Mouse (Mus musculus) adrenal gland, adult 18-20 months (tissue): Measurements from ENCODE around the gene Rgl2. TPM values are rescaled to one million over a fixed set of nuclear protein-coding genes. Genes with fewer than 3 reads are reported as not detected.

Experiments used
- DNase-seq, 2 experiments: peaks; one replicate each; pipeline ENCODE4 v3.0.0; 2021 to 2022; ENCODE audit warnings: low spot score in 2 of 2
- total RNA-seq, 2 experiments: library from RNA; stranded (reverse); gene quantifications; 1 replicate in 1 of 2; 2 replicates in 1 of 2; pipeline ENCODE4 v1.2.3; 2021

Rgl2 gene
- total RNA-seq, 2 experiments from 2014 or later = 42.8 to 46.3 TPM

GRCm38 (mm10) chr17:33920282-33921097 is 8.9 kb upstream of the Rgl2 start:
- peak; percentile 81 to 83 for DNase-seq

DNA sequence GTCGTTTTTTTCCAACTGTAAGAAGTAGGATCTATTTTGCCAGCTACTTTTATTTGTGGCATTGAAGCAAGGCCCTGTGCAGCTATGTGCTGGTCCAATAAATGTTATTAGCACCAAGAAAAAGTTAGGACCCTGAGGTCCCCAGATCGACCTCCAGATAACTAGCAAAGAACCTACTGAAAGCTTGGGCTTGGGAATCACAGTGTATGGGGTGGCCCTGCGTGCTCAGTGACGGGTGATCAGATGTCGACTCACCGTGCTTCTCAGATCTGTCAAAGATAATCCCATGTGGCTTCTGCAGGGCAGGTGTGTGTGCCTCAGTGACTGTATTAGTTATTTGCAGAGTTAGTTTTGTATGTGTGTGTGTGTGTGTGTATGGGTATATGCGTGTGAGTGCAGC is 8.0 kb upstream of the Rgl2 start:
- no peak for DNase-seq

DNA sequence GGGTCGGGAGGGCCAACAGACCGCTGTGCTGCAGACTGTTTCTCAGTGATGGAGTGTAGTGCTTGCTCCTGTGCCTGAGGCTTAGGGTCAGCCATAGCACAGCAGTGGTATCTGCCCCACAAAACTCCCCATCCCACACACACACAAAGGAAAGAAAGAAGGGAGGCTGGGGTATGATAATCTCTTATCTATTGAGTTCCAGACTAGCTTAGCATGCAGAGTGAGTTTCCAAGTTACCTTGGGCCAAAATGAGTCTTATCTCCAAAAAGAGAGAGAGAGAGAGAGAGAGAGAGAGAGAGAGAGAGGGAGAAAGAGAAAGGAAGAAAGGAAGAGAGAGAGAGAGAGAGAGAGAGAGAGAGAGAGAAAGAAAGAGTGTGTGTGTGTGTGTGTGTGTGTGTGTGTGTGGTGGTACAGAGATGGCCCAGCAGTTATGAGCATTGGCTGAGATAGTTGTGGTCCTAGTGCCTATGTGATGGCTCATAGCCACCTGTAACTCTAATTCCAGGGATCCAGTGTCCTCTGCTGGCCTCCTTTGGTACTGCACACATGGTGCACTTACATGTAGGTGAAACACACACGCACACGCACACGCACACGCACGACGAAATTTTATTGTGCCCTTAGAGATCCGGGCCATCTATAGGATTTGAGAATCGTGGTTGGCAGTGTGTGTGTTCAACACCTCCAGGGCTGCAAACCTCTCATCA is 4.6 kb upstream of the Rgl2 start:
- DNase-seq = no peak

DNA sequence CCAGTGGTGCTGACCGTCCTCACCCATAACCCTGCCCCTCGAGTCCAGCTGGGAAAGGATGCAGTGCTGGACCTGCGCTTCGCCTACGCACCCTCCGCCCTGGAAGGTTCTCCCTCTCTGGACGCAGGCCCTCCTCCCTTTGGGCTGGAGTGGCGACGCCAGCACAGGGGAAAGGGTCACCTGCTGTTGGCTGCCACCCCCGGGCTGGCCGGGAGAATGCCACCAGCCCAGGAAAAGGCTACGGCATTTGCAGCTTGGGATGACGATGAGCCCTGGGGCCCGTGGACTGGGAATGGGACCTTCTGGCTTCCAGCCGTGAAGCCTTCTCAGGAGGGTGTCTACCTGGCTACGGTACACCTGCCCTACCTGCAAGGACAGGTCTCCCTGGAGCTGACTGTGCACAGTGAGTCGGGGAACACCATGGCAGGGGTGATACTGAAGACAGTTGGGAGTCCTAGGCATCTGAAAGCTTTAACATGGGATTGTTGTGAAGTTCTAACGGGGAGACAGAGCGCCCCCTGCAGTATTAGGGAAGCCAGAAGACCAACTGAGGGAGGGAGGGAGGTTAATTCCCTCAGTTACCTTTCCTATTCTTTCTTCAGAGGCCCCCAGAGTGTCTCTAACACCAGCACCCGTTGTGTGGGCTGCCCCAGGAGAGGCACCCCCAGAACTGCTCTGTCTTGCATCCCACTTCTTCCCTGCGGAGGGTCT is 3.8 kb upstream of the Rgl2 start:
- DNase-seq = no peak

DNA sequence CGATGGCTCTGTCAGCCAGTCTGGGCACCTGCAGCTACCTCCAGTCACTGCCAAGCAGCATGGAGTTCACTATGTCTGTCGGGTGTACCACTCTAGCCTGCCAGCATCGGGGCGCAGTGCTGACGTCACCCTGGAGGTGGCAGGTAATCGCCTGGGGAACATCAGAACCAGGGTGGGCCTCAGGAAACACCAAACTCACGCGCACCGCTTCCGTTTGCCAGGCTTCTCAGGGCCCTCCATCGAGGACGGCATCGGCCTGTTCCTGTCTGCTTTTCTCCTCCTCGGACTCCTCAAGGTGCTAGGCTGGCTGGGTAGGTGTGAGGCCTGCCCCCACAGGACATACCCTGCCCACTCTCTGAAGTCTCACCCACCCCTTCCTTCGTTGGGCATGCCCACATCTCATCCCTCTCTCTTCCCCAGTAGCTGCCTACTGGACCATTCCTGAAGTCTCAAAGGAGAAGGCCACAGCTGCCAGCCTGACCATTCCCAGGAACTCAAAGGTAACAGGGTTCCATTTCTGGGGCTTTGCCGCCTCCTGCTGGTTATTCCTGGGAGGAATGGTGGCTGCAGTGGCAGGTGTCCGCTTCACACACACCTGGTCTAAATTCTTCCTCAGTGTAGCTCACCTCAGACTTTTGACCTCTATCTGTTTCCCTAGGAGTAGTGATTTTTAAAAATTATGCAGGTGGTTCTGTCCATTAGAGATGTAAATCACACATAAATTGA is 3.0 kb upstream of the Rgl2 start:
- DNase-seq = no peak

GRCm38 (mm10) chr17:33928251-33928947 is 944 bp upstream of the Rgl2 start:
- DNase-seq = no peak

DNA sequence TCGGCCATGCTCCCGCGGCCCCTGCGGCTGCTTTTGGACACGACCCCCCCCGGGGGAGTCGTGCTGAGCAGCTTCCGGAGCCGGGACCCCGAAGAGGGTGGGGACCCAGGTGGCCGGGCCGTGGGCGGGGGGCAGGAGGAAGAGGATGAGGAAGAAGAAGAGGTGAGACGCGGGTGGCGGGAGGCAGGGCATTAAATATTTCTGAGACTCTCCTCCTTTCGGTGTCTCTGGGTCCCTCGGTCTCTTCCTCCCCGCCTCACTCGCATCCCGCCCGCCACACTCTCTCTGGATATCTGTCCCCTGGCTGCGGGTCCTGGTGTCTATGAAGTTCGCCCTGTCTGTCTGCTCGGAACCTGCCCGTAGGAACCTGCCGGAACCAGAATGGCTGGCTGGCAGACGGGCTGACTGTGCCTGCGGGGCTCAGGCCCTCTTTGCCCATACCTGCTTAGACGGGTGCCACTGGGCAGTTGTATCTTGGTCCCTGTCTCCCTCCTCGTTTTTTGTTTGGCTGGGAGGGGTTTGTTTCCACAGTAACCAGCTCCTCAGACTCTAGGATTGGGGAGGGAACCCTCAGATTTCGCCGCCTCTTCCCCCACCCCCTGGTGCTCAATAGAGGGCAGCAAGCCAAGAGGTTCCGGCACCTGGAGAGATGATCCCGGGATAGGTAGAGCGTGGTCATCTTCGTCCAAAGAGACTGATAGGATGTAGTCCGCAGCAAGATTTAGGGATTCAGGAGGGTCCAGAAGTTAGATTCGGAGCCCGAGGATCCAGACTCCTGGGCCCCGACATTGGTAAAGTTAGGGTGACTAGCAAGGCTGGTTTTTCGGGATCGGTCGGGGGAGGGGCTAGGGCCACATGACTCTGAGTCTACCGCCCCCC is 1.2 kb downstream of the Rgl2 start:
- peak; percentile 44 to 53 for DNase-seq

DNA sequence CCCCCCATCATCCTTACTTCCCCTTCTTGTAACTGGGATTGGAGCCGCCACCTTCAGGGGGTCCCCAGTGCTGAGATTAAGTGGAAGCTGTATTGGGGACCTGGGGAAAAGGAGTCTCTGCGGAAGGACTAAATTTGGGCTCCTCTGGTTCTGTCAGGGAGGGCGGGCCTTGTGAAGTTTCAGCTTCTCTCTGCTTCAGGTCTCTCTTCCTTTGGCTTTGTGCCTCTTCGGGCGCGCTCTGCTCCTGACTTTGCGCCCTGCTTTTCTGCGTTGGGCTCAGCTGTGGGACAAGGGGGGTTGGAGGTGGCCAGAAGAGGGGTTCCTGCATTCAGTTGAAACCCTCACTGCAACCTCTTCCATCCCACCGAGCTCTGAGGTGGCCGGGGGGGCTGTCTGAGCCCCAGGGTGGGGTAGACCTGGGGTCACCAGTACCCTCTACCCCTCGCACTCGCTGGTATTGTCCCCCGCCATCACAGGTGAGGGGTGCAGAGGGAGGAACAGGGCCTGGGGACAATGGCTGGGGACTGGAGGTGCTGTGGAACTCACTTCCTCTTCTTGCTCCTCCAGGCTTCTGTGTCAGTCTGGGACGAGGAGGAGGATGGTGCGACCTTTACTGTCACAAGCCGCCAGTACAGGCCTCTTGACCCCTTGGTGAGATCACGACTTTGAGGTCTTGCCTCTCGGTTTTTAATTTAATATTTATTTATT is 2.0 kb downstream of the Rgl2 start:
- DNase-seq = peak in 1 of 2 experiments; percentile 27

DNA sequence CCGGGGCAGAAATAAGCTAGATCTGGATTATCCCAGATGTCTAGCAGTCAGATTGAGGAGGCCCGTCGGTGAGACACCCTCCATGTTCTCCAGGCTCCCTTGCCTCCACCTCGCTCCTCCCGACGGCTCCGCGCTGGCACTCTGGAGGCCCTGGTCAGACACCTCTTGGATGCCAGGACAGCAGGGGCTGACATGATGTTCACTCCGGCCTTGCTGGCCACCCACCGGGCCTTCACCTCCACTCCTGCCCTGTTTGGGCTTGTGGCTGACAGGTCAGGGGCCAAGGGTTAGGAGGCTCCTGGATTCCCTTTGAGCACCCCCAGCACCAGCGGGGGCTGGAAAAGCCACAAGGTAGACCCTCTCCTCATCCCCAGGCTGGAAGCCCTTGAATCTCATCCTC is 2.6 kb downstream of the Rgl2 start:
- DNase-seq = peak in 1 of 2 experiments; percentile 24

GRCm38 (mm10) chr17:33932448-33932847 is 3.1 kb downstream of the Rgl2 start:
- no peak for DNase-seq

- DNase-seq = peak in 1 of 2 experiments; percentile 20
Measured at GRCm38 (mm10) chr17:33932970-33933369, 3.6 kb downstream of the Rgl2 start.

DNA sequence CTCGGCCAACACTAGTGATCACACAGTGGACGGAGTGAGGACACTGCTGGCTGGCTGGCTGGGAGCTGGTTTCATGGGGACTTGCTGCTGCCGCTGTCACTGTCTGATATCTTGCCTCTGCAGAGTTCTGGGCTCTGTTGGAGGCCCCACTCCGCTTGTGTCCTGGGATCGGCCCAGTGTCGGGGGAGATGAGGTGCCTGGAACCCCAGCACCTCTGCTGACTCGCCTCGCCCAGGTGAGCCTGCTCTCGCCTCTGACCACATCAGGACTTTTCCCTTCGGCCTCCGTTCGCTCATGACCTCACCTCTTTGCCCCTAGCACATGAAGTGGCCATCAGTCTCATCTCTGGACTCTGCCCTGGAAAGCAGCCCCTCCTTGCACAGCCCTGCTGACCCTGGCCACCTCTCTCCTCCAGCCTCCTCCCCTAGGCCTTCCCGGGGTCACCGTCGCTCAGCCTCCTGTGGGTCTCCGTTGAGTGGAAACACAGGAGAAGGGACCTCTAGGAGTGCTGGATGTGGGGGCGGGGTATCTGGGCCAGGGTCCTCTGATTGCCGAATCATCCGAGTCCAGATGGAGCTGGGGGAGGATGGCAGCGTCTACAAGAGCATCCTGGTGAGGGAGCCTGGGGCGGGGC is 6.2 kb downstream of the Rgl2 start:
- peak in 1 of 2 experiments; percentile 21 for DNase-seq

- no peak for DNase-seq
Measured at GRCm38 (mm10) chr17:33936993-33937392, 7.7 kb downstream of the Rgl2 start.

- no peak for DNase-seq
Measured at GRCm38 (mm10) chr17:33938783-33939182, 9.4 kb downstream of the Rgl2 start.

DNA sequence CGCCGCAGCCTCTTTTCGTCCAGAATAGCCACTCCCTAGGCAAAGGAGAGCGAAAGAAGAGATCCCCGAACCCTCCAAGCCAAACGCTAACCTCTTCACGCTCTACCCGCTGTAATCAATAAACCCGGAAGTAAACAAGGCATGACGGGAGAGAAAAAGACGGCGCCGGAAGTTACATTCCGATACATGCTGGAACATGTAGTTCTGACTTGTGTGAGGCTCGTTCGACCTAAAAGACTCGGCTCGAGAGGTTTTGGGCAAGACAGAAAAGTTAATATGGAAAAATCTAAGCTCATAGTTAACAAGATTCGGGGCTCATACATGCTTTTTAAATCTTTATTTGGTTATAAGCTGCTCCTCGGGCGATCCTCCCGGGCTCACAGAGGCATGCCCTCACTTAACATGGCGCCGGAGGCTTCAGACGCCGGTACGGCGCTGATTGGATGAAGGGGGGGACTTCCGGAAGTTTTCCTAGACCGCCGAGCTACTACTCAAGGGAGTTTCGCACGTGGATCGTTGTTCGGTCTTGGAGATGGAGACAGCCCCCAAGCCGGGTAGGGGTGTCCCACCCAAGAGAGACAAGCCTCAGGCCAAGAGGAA is 11.0 kb downstream of the Rgl2 start, which contains the start of the genes Pfdn6 and Wdr46:
Gene Pfdn6, minus strand, starts transcription at position 138 of the 600 bp plus-strand sequence.
Gene Wdr46, plus strand, starts transcription at position 455 of the 600 bp plus-strand sequence.
- DNase-seq = peak; percentile 81 to 86

DNA sequence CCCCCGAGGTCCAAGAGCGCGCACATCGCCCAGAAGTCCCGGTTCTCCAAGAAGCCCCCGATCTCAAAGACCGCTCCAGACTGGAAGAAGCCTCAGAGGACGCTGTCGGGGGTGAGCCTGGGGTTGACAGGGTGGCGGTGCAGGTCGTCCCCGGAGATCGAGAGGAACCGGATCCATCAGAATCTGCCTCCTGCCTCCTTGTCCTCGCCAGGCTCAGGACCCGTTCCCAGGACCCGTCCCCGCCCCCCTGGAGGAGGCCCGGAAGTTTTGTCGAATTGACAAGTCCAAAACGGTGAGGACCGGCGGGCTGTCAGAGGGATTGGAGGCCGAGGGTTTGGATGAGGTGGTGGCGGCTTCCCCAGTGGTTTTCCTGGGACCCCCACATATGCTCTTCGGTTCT is 11.6 kb downstream of the Rgl2 start:
- DNase-seq = no peak

GRCm38 (mm10) chr17:33941381-33941780 is 12.0 kb downstream of the Rgl2 start:
- no peak for DNase-seq

DNA sequence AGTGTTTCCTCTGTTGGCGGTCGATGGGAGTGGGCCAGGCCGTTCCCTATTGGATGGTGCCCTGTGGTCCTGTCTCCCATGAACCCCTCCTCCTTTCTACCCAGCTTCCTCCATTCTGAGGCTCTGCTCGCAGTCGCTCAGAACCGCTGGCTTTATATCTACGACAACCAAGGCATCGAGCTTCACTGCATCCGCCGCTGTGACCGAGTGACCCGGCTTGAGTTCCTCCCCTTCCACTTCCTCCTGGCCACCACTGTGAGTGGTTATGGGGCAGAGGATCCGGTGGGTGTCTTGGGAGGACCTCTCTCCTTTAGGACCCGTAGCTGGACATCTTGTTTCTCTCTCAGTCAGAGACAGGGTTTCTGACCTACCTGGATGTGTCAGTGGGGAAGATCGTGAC is 14.1 kb downstream of the Rgl2 start:
- DNase-seq = no peak
